Mouse (Mus musculus): ENCODE data around the gene Paqr7. TPM values are rescaled to one million over a fixed set of nuclear protein-coding genes. Genes with fewer than 3 reads are reported as not detected.

The Paqr7 gene
- polyA plus RNA-seq (2014; fragmentation: Illumina TruSeq; extraction: RNeasy Lipid Tissue Mini Kit (QIAGEN cat#74804); ENCODE audit: low read depth, low replicate concordance): 15.9 TPM

GRCm38 (mm10) chr4:134496595-134497210 lies at the start of gene Paqr7:
Gene Paqr7, plus strand, starts transcription at chr4:134496697.

GRCm38 (mm10) chr4:134468215-134468575 lies 28.3 kb upstream of the Paqr7 start, which contains the start of gene Stmn1:
Gene Stmn1, plus strand, starts transcription at chr4:134468320.

GRCm38 (mm10) chr4:134510845-134511411 lies 14.4 kb downstream of the Paqr7 start, which contains the start of gene Aunip:
Gene Aunip, plus strand, starts transcription at chr4:134510999.

GRCm38 (mm10) chr4:134534932-134535786 lies 38.7 kb downstream of the Paqr7 start, which contains the start of gene Mtfr1l:
Gene Mtfr1l, minus strand, starts transcription at chr4:134535387.

GRCm38 (mm10) chr4:134551494-134552316 lies 55.2 kb downstream of the Paqr7 start, which contains the start of gene Selenon:
Gene Selenon, minus strand, starts transcription at chr4:134552166.

Other genes with a start within 250 kb of the Paqr7 start
- gene Gm30191, start 249.8 kb upstream of the Paqr7 start, polyA plus RNA-seq (2014; fragmentation: Illumina TruSeq; extraction: RNeasy Lipid Tissue Mini Kit (QIAGEN cat#74804); ENCODE audit: low read depth, low replicate concordance): not detected
- 7.4 TPM for gene Grrp1, start 242.6 kb upstream of the Paqr7 start, polyA plus RNA-seq (2014; fragmentation: Illumina TruSeq; extraction: RNeasy Lipid Tissue Mini Kit (QIAGEN cat#74804); ENCODE audit: low read depth, low replicate concordance)
- 6.7 TPM for gene Pdik1l, start 208.8 kb upstream of the Paqr7 start, polyA plus RNA-seq (2014; fragmentation: Illumina TruSeq; extraction: RNeasy Lipid Tissue Mini Kit (QIAGEN cat#74804); ENCODE audit: low read depth, low replicate concordance)
- 1.4 TPM for gene Trim63, start 181.6 kb upstream of the Paqr7 start, polyA plus RNA-seq (2014; fragmentation: Illumina TruSeq; extraction: RNeasy Lipid Tissue Mini Kit (QIAGEN cat#74804); ENCODE audit: low read depth, low replicate concordance)
- gene Slc30a2, start 153.5 kb upstream of the Paqr7 start, polyA plus RNA-seq (2014; fragmentation: Illumina TruSeq; extraction: RNeasy Lipid Tissue Mini Kit (QIAGEN cat#74804); ENCODE audit: low read depth, low replicate concordance): 65.8 TPM
- 2.0 TPM for gene Extl1, start 112.8 kb upstream of the Paqr7 start, polyA plus RNA-seq (2014; fragmentation: Illumina TruSeq; extraction: RNeasy Lipid Tissue Mini Kit (QIAGEN cat#74804); ENCODE audit: low read depth, low replicate concordance)
- 45.9 TPM for gene Pafah2, start 100.4 kb upstream of the Paqr7 start, polyA plus RNA-seq (2014; fragmentation: Illumina TruSeq; extraction: RNeasy Lipid Tissue Mini Kit (QIAGEN cat#74804); ENCODE audit: low read depth, low replicate concordance)
- 45.8 TPM for gene Stmn1, start 28.4 kb upstream of the Paqr7 start, polyA plus RNA-seq (2014; fragmentation: Illumina TruSeq; extraction: RNeasy Lipid Tissue Mini Kit (QIAGEN cat#74804); ENCODE audit: low read depth, low replicate concordance)
- gene Aunip, start 14.3 kb downstream of the Paqr7 start, polyA plus RNA-seq (2014; fragmentation: Illumina TruSeq; extraction: RNeasy Lipid Tissue Mini Kit (QIAGEN cat#74804); ENCODE audit: low read depth, low replicate concordance): 0.57 TPM
- gene Mtfr1l, start 38.7 kb downstream of the Paqr7 start, polyA plus RNA-seq (2014; fragmentation: Illumina TruSeq; extraction: RNeasy Lipid Tissue Mini Kit (QIAGEN cat#74804); ENCODE audit: low read depth, low replicate concordance): 91.0 TPM
- gene Selenon, start 55.5 kb downstream of the Paqr7 start, polyA plus RNA-seq (2014; fragmentation: Illumina TruSeq; extraction: RNeasy Lipid Tissue Mini Kit (QIAGEN cat#74804); ENCODE audit: low read depth, low replicate concordance): 18.4 TPM
- 9.9 TPM for gene Man1c1, start 207.6 kb downstream of the Paqr7 start, polyA plus RNA-seq (2014; fragmentation: Illumina TruSeq; extraction: RNeasy Lipid Tissue Mini Kit (QIAGEN cat#74804); ENCODE audit: low read depth, low replicate concordance)